Mouse (Mus musculus): ENCODE measurements around the gene Htr1d.

GRCm38 (mm10) chr4:136486549-136486948, 63.2 kb downstream of the Htr1d start:
- TF ChIP-seq TAL1 (conservative IDR thresholded peaks at IDR 0.05; ENCODE audit: low read depth, low read length) (no peak), CTCF (IDR thresholded peaks at IDR 0.05; ENCODE audit: low read depth, low read length) (no peak), GATA1 (IDR thresholded peaks at IDR 0.05; ENCODE audit: borderline replicate concordance, low read length) (no peak)

Measured in G1E (cell line).